Mouse (Mus musculus) intestine, embryonic 14.5 days (tissue): ENCODE data around the gene Lsp1. TPM values are rescaled to one million over a fixed set of nuclear protein-coding genes. Genes with fewer than 3 reads are reported as not detected.

ENCODE experiments used
- ATAC-seq: fragments of 200-750 bp; cut with Nextera tagmentation; replicated peaks from 2 replicates; pipeline ENCODE4 v1.8.0; 2017; ENCODE audit warnings: low read depth, moderate number of reproducible peaks, moderate TSS enrichment, moderate library complexity; ENCODE audit not compliant: low FRiP score, low TSS enrichment
- DNase-seq: peaks from one replicate; pipeline ENCODE4 v3.0.0-alpha.2; 2018; ENCODE audit warnings: low spot score
- H3K27ac ChIP-seq: fragments of 300-500 bp; sonication (generic); 2 replicates; pipeline ENCODE4 v1.5.1; 2014; ENCODE audit warnings: low read depth, mild to moderate bottlenecking, control low read depth
- H3K27me3 ChIP-seq: fragments of 300-500 bp; sonication (generic); replicated peaks from 2 replicates; pipeline ENCODE4 v1.6.1; 2014; ENCODE audit warnings: low read length, control low read depth; ENCODE audit not compliant: control insufficient read depth, insufficient read depth
- H3K36me3 ChIP-seq: fragments of 300-500 bp; sonication (generic); 2 replicates; pipeline ENCODE4 v1.6.1; 2014; ENCODE audit warnings: low read length, control low read depth; ENCODE audit not compliant: control insufficient read depth, insufficient read depth
- H3K4me1 ChIP-seq: fragments of 300-500 bp; sonication (generic); replicated peaks from 2 replicates; pipeline ENCODE4 v1.6.1; 2014; ENCODE audit warnings: low read length, control low read depth, mixed read lengths; ENCODE audit not compliant: control insufficient read depth, insufficient read depth
- H3K4me2 ChIP-seq: fragments of 300-500 bp; sonication (generic); 2 replicates; pipeline ENCODE4 v1.6.1; 2014; ENCODE audit warnings: low read length
- H3K4me3 ChIP-seq: fragments of 300-500 bp; sonication (generic); 2 replicates; pipeline ENCODE4 v1.5.1; 2014; ENCODE audit warnings: low read depth, low read length, control low read depth, mixed read lengths
- H3K9ac ChIP-seq: fragments of 300-500 bp; sonication (generic); 2 replicates; pipeline ENCODE4 v1.6.1; 2014; ENCODE audit warnings: mild to moderate bottlenecking, low read length
- H3K9me3 ChIP-seq: fragments of 300-500 bp; sonication (generic); 2 replicates; pipeline ENCODE4 v1.6.1; 2016; ENCODE audit warnings: low read length, control low read depth; ENCODE audit not compliant: control insufficient read depth
- WGBS: fragments of 180-500 bp; shearing (Covaris S2); extraction: QIAGEN DNeasy Blood & Tissue Kit; methylation state at CpG from one replicate; pipeline ENCODE4 v1.1.7; 2014; 5-methylcytosine and 5-hydroxymethylcytosine counted together
- polyA plus RNA-seq: library from polyadenylated mRNA; unstranded; fragments of >200 nt; fragmentation: Nextera tagmentation; extraction: Ambion mirVana; gene quantifications from 2 replicates; pipeline ENCODE4 v1.2.1, GENCODE M21; 2014

Gene Lsp1
- polyA plus RNA-seq, 1 experiment from 2014 or later = 145 TPM

DNA sequence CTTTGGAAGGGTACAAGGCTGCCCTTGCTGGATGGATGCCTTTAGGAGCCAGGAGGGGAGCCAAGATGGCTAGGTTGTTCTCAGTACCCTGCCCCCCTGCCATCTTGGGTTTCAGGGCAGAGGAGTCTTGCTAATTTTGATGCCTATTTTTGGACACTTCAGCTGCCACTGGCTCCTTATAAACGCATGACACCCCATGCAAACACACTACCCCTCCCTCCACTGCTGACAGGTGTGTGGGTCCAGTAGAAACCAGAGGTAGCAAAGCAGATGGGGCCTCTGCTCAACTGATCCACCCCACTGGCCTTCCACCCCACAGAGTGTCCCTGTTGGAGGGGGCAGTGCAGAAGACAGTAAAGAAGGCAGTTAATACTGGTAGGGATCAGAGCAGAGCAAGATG, 39.4 kb downstream of the Lsp1 start:
- no peaks in the 10 kb centered on the region for H3K9me3 ChIP-seq
- DNase-seq (no peak), ATAC-seq (no peak)
- no peak overlapping the region for H3K4me3 ChIP-seq
- H3K36me3 ChIP-seq = no peaks in the 10 kb centered on the region
- H3K27ac ChIP-seq = no peak overlapping the region
- H3K4me2 ChIP-seq = no peak overlapping the region
- no peaks in the 10 kb centered on the region for H3K4me1 ChIP-seq
- WGBS = 76% methylated on average over 1 of the region's 1 CpGs
- H3K27me3 ChIP-seq = no peaks in the 10 kb centered on the region
- no peak overlapping the region for H3K9ac ChIP-seq

DNA sequence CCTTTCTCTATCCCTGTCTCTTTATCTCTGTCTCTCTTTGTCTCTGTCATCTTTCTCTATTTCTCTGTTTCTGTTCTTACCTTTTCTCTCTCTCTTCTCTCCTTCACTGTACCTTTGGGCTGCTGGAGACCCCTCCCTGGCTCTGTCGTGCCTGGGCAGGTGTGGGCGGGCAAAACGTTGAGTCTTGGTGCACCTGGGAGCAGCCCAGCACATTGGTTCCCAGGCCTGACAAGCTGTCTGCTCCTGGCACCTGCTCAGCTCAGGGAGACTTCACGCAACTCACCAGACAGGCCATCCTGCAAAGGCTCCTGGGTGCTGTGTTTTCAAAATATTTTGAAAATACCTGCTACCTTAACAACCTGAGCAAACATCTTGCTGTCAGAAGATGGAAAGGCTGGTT, 42.6 kb downstream of the Lsp1 start:
- Histone ChIP-seq H3K9ac (no peak overlapping the region), H3K4me3 (no peak overlapping the region), H3K4me2 (no peak overlapping the region), H3K36me3 (no peaks in the 10 kb centered on the region), H3K27ac (no peak overlapping the region), H3K4me1 (peaks cover 23% of the 10 kb centered on the region), H3K9me3 (no peaks in the 10 kb centered on the region), H3K27me3 (no peaks in the 10 kb centered on the region)
- DNase-seq = no peak
- ATAC-seq = no peak
- WGBS = 82% methylated on average over 4 of the region's 4 CpGs

DNA sequence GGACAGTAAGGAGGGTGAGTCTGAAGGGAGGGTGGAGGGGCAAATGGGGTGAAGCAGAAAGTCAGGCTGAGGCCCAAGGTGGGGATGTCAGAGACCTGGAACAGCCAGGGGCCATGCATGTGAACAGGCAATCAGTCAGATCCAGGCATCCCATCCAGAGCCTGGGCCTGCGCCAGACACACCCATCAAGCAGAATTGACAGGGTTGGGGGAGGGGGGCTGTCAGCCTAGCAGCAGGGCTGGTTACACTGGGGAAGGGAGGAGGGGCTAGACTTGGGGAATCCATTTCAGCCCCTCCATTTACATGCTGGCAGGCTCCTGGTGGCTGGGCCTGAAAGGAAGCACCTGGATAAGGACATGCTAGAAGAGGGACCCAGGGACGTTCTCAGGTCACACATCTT, 45.3 kb downstream of the Lsp1 start:
- peaks cover 44% of the 10 kb centered on the region for H3K4me1 ChIP-seq
- no peaks in the 10 kb centered on the region for H3K27me3 ChIP-seq
- no peak; the same call in 1 of the 2 replicates for ATAC-seq
- no peaks in the 10 kb centered on the region for H3K36me3 ChIP-seq
- WGBS = 30% methylated on average over 2 of the region's 2 CpGs
- no peak overlapping the region for H3K4me3 ChIP-seq
- DNase-seq = no peak
- H3K9me3 ChIP-seq = no peaks in the 10 kb centered on the region
- H3K9ac ChIP-seq = no peak overlapping the region
- no peak overlapping the region for H3K4me2 ChIP-seq
- H3K27ac ChIP-seq = 0 out of 2 replicates have a peak overlapping the region, but pooled peaks have one; percentile 30

DNA sequence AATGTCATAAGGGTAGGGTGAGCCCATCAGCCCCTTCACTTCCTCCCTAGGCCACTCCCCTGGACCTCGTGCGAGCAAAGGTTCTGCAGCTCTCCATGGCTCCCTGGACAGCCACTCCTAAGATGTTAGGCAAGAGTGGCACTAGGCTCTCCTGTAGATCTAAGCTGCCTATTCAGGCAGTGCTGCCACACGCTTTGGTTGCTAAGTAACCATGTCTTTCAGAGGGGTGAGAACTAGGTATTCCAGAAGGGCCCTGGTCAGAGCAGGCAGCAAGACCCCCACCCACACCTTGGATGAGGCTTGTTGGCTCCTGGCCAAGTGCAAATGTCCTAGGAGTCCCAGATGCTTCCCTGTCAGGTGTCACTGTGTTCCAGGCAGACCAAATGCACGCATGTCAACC, 45.9 kb downstream of the Lsp1 start:
- no peaks in the 10 kb centered on the region for H3K9me3 ChIP-seq
- no peak overlapping the region for H3K4me2 ChIP-seq
- no peak for DNase-seq
- H3K27me3 ChIP-seq = no peaks in the 10 kb centered on the region
- no peak overlapping the region for H3K9ac ChIP-seq
- H3K4me1 ChIP-seq = peaks cover 44% of the 10 kb centered on the region
- no peaks in the 10 kb centered on the region for H3K36me3 ChIP-seq
- WGBS = 36% methylated on average over 4 of the region's 4 CpGs
- 0 out of 2 replicates have a peak overlapping the region, but pooled peaks have one; percentile 30 for H3K27ac ChIP-seq
- no peak for ATAC-seq
- no peak overlapping the region for H3K4me3 ChIP-seq

DNA sequence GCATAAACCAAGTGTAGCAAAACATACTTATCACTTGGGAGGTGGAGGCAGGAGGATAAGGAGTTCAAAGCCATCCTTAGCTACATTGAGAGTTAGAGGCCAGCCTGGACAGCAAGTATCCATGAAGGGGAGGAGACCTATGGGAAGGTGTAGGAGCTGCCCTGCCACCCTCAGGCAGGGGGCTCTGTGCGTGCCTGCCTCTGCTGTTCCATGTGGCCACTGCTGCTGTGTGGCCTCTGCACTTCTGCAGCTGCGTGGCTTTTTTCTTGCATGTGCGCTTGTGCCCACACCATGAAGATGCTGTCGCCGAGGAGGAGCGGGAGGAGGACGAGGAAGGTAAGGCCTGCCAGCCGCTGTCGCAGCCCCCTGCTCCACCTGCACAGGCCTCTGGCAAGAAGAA, 46.8 kb downstream of the Lsp1 start:
- Histone ChIP-seq H3K4me3 (no peak overlapping the region), H3K4me2 (no peak overlapping the region), H3K9ac (no peak overlapping the region), H3K36me3 (no peaks in the 10 kb centered on the region), H3K27ac (0 out of 2 replicates have a peak overlapping the region, but pooled peaks have one; percentile 30), H3K9me3 (no peaks in the 10 kb centered on the region), H3K27me3 (no peaks in the 10 kb centered on the region), H3K4me1 (peaks cover 44% of the 10 kb centered on the region)
- no peak for ATAC-seq
- DNase-seq = no peak
- 91% methylated on average over 9 of the region's 9 CpGs for WGBS

- no peak for DNase-seq
- H3K4me1 ChIP-seq = peaks cover 44% of the 10 kb centered on the region
- ATAC-seq = no peak; the same call in 1 of the 2 replicates
Observed at GRCm38 (mm10) chr7:142509518-142509917, 48.9 kb downstream of the Lsp1 start.

GRCm38 (mm10) chr7:142510021-142510777, 49.6 kb downstream of the Lsp1 start:
- Histone ChIP-seq H3K27ac (peak overlapping the region; percentile 91), H3K4me2 (peak overlapping the region; percentile 5; the same call in 1 of the 2 replicates), H3K9me3 (no peaks in the 10 kb centered on the region), H3K4me3 (no peak overlapping the region), H3K27me3 (no peaks in the 10 kb centered on the region), H3K36me3 (no peaks in the 10 kb centered on the region), H3K9ac (no peak overlapping the region), H3K4me1 (peaks cover 44% of the 10 kb centered on the region)
- DNase-seq (no peak), ATAC-seq (no peak)
- 13% methylated on average over 12 of the region's 12 CpGs for WGBS

More at GRCm38 (mm10) chr7:142509518-142509917, 48.9 kb downstream of the Lsp1 start:
- H3K27ac ChIP-seq = peak overlapping the region; percentile 91
- no peaks in the 10 kb centered on the region for H3K36me3 ChIP-seq
- no peaks in the 10 kb centered on the region for H3K27me3 ChIP-seq
- no peak overlapping the region for H3K4me3 ChIP-seq
- H3K9ac ChIP-seq = no peak overlapping the region
- no peaks in the 10 kb centered on the region for H3K9me3 ChIP-seq
- H3K4me2 ChIP-seq = peak overlapping the region; percentile 5; the same call in 1 of the 2 replicates
- WGBS = 10% methylated on average over 14 of the region's 14 CpGs

- Histone ChIP-seq H3K4me2 (no peak overlapping the region), H3K27ac (no peak overlapping the region), H3K27me3 (no peaks in the 10 kb centered on the region), H3K4me1 (peaks cover 38% of the 10 kb centered on the region), H3K9ac (no peak overlapping the region), H3K36me3 (no peaks in the 10 kb centered on the region), H3K4me3 (no peak overlapping the region), H3K9me3 (no peaks in the 10 kb centered on the region)
- ATAC-seq = no peak
- no peak for DNase-seq
- 82% methylated on average over 4 of the region's 4 CpGs for WGBS
Observed at GRCm38 (mm10) chr7:142514048-142514447, 53.4 kb downstream of the Lsp1 start.
